Mouse (Mus musculus) heart, adult 18-20 months (tissue): Measurements from ENCODE around the gene 1700023F06Rik. TPM values are rescaled to one million over a fixed set of nuclear protein-coding genes. Genes with fewer than 3 reads are reported as not detected.
A peak's percentile ranks its signal among the peaks of the same experiment; 100 is the strongest.

Source experiments
- DNase-seq, 2 experiments: peaks; one replicate each; pipeline ENCODE4 v3.0.0; 2021 to 2022; ENCODE audit warnings: mixed read lengths in 1 of 2
- total RNA-seq, 2 experiments: library from RNA; stranded (reverse); gene quantifications; 2 replicates each; pipeline ENCODE4 v1.2.3; 2021

1700023F06Rik gene
- total RNA-seq, 2 experiments from 2014 or later, result not detected

DNA sequence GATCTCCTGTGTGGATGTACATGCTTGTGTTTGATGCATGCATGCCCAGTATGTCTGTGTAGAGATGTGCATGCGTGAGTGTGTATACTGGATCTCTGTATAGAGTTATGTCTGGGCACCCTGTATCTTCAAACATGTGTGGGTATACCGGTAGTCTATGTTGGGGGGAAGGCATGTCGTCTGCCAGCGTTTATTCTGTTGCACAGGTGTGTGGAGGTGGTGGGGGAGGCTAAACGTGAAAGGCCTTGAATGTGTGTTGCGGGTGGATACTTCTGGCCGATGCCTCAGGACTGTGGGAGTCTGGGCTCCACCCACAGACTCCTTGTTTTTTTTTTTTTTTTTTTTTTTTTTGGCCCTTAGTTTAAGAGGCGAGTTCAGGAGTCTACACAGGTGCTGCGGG, 27.0 kb downstream of the 1700023F06Rik start:
- DNase-seq, result no peak

DNA sequence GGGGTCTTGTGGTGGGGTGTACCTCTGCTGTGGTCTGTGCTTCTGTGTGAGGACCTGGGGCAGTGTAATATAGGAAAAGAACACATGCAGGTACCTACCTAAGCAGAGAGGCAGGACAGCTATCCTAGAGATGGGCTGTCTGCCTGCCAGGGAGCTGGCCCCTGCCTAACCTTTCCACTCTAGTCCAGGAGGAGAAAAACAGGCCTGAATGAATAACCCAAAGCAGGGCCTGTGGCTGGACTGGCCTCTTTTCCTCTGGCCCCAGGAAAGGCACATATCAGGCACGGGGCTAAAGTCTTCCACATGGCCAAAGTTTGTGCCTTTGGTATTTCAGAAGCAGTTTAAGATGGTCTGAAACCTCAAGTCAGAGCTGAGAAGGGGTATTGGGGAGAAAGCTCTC, 27.9 kb downstream of the 1700023F06Rik start:
- DNase-seq, result no peak

DNA sequence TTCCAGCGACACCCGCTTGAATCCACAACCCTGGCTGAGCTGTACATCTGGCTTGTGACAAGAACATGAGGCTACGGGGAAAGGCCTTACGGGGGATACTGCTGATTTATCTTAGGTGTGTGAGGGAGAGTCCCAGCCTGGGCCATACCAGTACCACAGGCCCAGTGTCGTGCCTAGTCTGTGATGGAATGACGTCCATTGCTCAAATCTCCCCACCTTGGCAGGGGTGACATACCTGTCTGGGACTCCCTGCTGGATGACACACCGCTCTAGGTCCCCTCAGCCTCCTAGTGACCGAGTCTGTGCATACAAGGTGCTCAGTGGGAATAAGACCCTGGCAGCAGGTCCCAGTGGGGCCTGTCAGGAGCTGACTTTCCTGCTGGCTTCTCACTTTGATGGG, 29.6 kb downstream of the 1700023F06Rik start:
- no peak for DNase-seq

DNA sequence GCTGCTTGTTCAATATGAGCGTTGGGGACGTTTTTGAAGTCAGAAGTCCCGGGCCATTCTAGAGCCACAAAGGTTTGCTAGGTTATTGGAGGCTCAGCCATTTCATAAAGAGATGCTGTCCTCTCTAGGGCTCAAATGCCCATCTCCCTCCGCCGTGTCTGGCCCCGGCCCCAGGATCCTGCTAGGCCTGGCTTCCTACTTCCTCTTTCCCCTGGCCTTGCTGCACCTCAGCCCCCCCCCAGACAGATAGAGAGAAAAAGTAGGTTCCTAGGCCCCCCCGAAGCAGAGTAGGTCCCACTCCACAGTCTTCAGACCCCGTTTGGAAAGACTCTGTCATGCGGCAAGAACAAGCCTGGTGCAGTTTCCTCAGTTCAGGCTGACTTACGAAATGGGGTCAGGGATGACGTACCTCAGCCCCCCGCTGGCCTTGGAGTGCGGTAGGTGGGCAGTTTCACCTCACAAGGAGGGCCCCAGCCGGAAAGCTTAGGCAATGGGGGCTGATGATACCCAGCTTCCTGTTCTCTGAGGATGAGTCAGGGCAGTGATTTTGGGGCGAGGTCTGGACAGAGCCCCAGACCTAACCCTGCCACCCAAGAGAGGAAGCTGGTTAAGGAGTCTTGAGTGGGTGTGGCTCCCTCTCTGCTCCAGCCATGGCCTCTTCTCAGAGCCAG, 30.4 kb downstream of the 1700023F06Rik start:
- DNase-seq, result peak in 1 of 2 experiments; percentile 23

DNA sequence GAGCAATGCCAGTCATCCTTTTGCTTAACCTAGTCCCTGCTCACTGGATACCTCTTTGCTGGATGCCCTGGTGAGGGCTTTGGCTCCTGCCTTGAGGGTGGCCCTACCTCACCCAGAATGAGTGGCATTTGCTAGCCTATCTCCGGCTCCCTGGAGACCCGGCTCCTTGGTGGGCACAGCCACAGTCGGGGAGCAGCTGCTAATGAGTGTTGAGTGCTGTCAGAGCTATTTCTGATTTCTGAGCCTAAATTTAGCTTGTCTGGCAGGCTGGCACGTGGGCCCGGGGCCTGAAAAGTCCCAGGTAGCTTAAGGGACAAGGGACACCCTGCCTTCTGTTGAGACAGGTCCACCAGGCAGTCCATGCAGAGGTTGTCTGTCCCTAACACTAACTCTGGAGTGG, 31.1 kb downstream of the 1700023F06Rik start:
- DNase-seq, result peak; percentile 50 to 59

DNA sequence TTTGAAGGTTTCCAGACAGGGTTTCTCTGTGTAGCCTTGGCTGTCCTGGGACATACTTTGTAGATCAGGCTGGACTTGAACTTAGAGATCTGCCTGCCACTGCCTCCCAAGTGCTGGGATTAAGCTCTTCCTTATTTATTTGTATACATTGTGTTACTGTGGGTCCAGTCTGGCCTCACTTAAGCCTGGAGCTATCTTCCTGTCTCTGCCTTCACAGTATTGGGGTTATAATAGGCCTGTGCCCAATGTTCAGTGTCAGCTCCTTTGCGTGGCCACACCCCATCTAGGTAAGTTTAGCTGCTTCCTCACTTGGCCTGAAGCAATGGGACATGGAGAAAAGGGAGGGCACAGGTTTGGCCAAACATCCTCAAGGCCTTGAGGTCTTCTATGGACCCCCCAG, 31.8 kb downstream of the 1700023F06Rik start:
- no peak for DNase-seq

DNA sequence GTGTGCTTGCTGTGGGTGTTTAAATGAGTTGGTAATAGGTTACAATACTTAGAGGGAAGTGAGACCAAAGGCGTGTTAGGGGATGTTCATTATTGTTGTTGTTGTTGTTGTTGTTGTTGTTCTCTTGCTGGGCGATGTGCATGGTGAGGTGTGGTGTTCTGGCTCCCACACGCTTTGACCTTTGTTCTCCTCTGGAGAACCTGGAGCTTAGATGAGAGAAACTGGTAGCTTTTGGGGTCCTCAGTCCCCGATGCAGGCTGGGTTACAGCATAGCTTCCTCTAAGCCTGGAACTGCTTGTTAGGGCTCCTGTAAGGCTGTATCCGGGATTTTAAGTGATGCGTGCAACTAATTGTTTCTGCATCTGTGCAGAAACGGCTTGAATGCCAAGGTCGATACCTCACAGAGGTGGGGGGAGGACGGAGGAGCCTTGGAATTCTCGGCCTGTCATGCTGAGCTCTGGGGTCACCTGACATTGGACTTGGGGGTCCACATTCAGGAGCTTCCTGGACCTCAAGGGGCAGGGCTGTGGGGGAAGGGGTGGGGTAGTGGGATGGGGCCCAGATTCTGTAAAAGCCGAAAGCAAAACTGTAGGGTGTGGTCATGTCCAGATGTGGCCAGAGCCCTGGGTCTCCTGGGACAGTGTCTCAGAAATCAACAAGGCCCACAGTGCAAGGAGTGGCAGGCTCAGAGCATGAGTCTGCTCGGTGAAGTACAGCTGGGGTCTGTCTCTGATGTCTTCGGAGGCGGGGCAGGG, 32.5 kb downstream of the 1700023F06Rik start:
- peak; percentile 70 to 88 for DNase-seq

DNA sequence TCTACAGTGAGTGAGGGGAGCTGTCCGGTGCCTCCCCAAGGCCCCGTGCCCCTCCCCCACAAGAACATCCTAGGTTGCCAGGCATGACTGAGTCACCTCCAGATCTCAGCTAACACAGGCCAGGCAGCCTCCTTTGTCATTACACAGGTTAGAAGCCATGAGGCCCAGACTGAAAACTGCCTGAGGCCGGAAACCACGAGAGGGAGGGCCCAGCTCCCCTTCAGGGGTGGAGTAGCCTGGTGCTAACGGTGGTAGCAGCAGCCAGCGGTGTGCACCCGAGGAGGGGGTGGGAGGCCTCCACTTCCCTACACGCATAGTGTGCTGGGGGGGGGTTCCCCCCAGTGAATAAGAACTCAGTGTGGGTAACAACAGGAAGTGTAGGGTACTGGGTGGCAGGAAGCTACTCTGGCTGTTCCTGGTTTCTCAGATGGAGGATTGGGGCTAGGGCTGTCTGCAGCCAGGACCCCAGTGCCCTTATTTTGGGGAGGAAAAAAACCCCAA, 33.4 kb downstream of the 1700023F06Rik start:
- DNase-seq, result peak; percentile 51 to 81

DNA sequence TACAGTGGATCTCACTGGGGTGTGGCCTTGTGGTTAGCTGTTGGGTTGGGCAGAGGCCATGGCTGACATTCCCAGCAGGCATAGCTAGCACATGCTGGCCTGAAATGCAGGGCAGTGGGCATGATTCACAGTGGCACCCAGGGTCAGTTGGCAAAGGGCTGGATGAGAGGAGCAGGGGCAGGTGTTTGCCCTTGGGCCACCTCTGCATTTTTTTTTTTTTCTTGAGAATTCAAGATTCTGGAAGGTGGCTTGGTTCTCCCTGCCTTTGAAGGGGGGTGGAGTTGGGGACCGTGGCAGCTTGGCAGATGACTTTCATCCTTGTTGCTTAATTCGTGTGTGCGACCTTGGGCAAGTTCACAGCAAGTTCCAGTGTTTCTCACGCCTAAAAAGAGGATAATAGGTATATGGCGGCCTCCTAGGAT, 33.9 kb downstream of the 1700023F06Rik start:
- peak in 1 of 2 experiments; percentile 29 for DNase-seq

DNA sequence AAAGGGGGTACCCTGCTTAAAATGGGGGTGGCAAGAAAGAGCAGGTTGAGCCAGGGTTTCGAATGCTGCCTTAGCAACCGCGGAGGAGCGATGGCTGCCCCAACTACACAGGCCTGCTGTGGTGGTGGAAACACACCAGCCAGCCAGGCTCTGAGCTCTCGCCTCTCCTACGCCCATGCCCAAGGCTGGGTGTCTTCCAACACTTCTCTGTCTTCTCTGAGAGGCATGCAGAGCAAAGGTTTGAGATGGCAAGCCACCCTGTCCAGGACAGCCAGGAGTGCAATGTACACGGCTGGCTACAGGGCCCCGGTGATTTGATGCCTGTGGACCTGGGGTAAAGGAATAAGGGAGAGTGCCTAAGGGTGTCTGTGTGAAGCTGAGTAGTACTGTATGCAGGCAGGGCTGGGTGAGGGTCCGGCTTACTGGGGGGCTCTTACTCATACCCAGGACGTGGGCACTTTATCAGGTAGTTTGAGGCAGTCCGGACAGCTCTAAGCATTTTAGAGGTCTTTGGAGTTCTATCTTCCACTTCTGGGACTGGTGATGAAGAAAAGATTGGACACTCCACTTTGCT, 34.5 kb downstream of the 1700023F06Rik start:
- DNase-seq, result peak in 1 of 2 experiments; percentile 18

DNA sequence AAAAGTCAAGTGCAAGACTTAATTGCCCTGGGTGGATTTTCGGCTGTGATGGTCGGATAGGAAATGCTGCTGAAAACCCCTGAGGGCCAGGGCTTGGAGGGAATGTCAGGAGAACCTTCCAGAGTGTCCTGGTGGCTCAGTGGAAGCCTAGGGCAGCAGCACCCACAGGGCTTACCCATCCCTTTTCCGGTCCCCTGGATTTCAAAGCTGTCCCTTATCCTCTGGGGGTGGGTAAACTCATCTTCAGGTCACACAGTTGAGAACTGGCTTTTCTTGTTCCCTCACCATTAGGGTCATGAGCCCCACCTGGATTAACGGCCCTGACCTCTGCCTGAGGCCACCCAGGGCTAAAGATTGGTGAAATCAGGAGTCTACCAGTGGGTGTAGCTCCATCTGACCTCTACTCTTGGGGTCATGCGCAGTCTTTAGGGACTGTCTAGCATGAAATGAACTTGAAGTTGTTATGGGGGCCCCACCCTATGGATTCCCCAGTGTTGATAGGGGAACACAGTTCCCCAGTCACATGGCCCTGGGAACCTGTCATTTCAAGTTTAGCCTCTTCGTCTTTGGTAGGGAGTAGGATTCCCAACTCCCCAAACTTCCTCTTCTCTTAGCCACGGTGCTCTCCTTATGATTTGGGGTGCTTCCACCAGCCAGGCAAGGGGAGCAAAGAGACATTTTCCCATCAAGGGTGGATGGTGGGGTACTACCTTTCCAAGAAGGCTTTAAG, 35.2 kb downstream of the 1700023F06Rik start:
- DNase-seq, result no peak

DNA sequence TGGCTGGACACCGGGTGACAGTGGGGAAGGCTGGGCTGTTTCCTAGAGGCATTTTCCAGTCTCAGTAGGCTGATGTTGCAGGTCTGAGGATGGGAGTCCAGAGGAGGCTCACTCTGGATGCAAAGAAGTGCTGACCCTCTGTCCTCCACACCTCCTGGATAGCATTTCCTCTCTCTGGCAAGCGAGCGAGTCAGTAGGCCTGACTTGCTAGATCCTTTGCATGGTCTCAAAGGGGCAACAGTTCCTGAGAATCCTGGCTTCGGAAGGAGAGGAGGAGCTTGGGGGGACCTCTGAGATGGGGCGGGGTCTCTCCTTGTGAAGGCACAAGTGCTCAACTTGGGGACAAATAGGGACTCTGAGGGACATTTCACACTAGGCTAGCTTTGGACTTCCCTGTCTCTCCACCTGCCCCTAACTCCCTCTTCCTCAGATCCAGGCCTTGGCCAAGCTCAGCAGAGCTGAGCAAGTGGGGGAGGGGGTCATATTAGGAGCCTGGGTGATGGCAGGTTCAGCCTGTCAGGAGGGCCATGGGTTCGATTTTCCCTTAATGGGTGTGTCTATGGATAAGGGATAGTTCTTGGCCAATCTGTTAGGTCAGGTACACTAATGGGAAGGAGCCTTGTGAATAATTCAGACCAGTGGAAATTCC, 35.8 kb downstream of the 1700023F06Rik start:
- DNase-seq, result no peak

DNA sequence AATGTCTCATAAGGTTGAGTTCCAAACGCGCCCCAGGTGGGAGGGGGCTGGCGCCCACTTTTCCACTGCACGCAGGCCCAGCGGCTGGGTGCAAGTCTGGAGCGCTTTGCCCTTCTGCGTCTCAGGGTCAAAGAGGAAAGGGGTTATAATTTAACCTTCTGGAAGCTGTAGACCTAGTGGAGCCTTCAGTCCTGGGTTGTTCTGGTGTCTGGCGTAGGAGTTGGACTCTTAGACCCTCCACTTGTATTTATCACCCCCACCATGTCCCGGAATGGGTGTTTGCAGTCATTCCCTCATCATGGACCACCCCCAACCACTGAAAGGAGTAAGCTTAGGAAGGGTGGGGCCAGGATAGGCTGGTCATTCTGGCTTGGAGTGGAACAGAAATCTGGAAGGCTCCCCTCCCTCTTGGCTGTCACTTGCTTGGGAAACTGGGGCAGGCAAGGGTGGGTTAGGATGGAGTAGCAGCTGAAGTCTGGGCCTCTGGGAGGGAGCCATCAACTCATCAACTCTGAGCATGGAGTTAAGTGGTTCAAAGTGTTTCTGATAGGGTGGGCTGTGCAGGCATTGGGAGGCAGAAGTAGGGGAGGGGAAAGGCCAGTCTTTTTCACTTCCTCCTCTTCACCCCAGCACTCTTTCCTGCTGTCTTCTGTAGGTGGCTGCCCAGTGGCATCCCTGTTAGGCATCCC, 36.5 kb downstream of the 1700023F06Rik start:
- peak; percentile 62 to 73 for DNase-seq

DNA sequence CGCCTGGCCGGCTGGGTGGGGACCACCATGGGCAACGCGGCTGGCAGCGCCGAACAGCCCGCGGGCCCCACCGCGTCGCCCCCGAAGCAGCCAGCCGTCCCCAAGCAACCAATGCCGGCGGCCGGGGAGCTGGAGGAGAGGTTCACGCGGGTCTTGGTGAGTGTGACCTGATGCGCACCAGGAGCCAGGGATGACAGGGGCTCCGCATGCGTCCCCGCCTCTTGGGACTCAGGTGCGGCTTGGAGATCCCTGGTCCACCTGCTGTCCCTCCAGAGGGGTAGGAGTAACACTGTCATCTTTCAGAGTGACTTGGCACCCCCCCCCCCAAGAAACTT, 37.1 kb downstream of the 1700023F06Rik start:
- DNase-seq, result peak in 1 of 2 experiments; percentile 55

DNA sequence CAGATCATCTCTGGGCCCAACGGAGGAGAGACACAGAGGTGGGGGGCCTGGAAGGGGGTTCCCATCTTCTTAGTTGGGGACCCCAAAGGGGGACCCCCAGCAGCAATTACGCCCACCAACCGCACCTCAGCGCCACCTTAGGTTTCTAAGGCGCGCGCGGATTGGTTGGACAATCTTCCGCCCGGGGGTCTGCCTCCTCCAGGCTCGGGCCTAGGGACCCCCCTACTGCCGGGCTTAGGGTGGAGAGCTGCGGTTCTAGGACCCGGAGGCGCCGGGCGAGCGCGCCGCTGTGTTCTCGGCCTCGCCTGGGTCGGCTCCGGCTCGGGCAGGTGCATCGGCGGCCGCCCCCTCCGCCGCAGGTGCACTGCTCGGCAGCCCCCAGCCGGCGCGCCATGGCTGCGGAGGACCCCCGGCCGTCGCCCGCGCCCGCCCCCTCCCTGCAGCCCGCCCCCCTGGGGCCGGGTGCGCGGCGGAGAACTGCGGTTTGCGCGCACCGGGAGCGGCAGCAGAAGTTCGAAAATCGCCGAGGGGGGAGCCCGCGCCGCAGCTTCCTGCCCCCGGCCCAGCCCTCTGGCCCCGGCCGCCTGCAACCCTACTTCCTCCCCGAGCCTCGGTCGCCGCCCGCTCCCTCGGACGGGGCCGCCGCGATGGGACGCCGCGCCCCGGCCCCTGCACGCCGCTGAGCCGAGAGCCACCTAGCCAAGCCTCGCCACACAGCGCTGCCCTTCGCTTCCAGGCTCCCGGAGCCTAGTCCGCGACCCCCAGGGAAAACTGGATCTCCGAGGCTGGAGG, 37.7 kb downstream of the 1700023F06Rik start, which contains the start of gene Fmnl1:
Gene Fmnl1, plus strand, starts transcription at position 614 of the 792 bp plus-strand sequence.
- peak; percentile 37 to 77 for DNase-seq

DNA sequence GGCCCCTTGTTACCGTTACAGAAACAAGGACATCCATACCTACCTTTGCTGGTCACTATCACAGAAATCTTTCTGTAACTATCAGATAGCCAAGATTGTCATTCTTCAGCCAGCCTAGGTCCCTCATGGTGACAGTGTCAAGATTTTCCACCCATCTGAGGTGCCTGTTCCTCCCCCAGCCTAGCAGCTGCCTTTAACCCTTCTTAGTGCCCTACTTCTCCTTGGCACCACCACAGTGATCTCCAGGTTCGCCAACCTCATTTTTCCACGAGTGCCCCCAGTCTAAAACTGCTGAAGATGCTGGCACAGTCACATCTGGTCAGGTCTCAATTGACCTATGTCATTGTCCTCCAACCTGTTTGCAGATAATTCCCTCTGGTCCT, 38.3 kb downstream of the 1700023F06Rik start:
- no peak for DNase-seq

DNA sequence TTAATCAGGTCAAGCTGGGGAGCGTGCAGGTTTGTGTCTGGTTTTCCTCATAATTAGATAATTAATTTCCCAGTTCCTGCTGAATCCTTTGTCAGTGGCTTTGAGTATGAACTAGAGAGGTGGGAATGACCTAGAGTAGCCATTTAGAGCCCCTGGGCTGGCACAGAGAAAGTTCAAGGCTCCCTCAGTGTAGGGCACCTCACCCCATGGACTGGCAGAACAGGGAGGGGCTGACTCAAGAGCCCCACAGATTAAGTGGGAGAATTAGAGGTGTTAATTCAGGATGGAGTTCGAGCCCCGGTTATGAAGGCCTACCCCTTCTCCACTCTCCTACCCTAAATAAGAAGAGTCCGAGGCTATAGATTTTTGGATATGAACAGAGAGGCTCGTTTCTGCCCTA, 38.7 kb downstream of the 1700023F06Rik start:
- no peak for DNase-seq

DNA sequence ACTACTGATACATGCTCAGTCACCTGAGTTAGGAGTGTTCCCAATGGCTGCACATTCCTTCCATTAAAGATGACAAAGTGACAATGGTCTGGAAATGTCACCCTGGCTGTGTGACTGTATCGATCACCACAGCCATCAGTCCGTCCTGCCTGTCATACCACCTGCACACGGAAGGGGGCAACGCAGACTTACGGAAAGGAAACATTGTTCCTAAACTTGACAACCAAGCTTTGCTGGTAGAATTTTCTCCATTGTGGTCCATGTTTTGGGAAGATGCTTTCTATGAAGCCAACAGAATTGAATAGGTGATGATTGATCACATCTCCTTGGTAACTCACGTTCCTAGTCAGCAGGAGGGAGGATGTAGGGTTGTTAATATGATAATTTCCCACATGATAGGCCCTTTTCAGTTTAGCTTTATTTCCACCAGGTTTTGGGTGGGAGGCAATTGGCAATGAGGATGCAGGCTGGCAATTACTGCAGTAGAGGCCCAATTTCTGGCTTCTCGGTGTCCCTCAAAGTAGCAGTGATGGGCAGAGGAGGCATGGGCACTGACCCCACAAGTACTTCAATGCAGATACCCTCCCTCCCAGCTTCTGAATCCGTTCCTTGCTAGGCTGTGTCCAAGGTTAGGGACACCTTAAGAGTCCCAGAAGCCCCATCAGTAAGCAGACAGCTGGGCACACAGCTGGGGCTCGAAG, 39.5 kb downstream of the 1700023F06Rik start:
- peak; percentile 79 to 92 for DNase-seq

DNA sequence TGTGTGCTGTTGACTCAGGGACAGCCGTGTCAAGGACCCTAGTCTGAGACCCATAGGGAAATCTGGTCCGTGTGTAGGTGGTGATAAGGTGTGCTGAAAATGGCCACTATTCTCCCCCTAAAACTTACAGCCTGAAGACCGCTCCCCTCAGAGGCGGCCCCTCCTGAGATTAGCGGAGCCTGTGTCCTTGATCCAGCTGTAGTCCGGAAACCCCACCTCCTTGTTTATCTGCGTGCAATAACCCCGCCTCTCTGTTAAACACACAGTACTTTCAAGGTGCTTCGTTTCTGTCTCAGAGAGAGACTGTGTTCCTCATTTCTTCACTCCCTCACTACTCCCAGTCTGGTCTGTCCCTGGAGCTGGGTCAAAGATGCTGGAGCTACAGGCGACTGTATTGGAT, 44.0 kb downstream of the 1700023F06Rik start:
- DNase-seq, result peak; percentile 36 to 46

DNA sequence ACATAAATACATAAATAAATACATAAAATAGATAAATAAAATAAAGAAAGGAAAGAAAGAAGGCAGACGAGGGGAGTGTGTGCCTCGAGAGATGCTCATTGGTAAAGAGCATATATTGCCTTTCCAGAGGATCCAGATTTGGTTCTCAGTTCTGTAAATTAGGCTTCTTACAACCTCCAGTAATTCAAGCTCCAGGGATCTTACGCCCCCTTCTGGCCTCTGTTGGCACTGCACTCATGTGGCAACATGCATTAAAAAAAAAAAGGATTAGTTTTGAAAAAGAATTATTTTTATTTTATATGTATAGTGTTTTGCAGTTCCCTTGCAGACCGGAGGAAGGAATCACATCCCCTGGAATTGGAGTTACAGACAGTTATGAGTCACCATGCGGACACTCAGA, 46.2 kb downstream of the 1700023F06Rik start:
- DNase-seq, result no peak
